Mouse (Mus musculus) forebrain, embryonic 15.5 days (tissue): ENCODE results near the gene Sh3d21. TPM values are rescaled to one million over a fixed set of nuclear protein-coding genes. Genes with fewer than 3 reads are reported as not detected.
A peak's percentile ranks its signal among the peaks of the same experiment; 100 is the strongest.

ENCODE experiments used
- ATAC-seq: fragments of 200-750 bp; cut with Nextera tagmentation; replicated peaks from 2 replicates; pipeline ENCODE4 v1.8.0; 2017; ENCODE audit warnings: mild to moderate bottlenecking, moderate TSS enrichment, moderate library complexity
- H3K27ac ChIP-seq: fragments of 300-500 bp; sonication (generic); replicated peaks from 2 replicates; pipeline ENCODE4 v1.5.1; 2015; ENCODE audit warnings: mild to moderate bottlenecking, inconsistent platforms
- H3K27me3 ChIP-seq: fragments of 300-500 bp; sonication (generic); 2 replicates; pipeline ENCODE4 v1.6.1; 2015; ENCODE audit warnings: inconsistent platforms
- H3K36me3 ChIP-seq: fragments of 300-500 bp; sonication (generic); 2 replicates; pipeline ENCODE4 v1.6.1; 2015; ENCODE audit warnings: mild to moderate bottlenecking, inconsistent platforms
- H3K4me1 ChIP-seq: fragments of 300-500 bp; sonication (generic); 2 replicates; pipeline ENCODE4 v1.6.1; 2015; ENCODE audit warnings: inconsistent platforms
- H3K4me2 ChIP-seq: fragments of 300-500 bp; sonication (generic); replicated peaks from 2 replicates; pipeline ENCODE4 v1.6.1; 2015; ENCODE audit warnings: mild to moderate bottlenecking, inconsistent platforms
- H3K4me3 ChIP-seq: fragments of 300-500 bp; sonication (generic); 2 replicates; pipeline ENCODE4 v1.5.1; 2015; ENCODE audit warnings: mild to moderate bottlenecking, inconsistent platforms
- H3K9ac ChIP-seq: fragments of 300-500 bp; sonication (generic); replicated peaks from 2 replicates; pipeline ENCODE4 v1.6.1; 2015; ENCODE audit warnings: mild to moderate bottlenecking, inconsistent platforms
- H3K9me3 ChIP-seq: fragments of 300-500 bp; sonication (generic); 2 replicates; pipeline ENCODE4 v1.6.1; 2016; ENCODE audit warnings: inconsistent platforms
- WGBS: fragments of 180-500 bp; shearing (Covaris S2); methylation state at CpG from one replicate; pipeline ENCODE4 v1.1.7; 2015; ENCODE audit warnings: mixed read lengths; 5-methylcytosine and 5-hydroxymethylcytosine counted together
- polyA plus RNA-seq: library from polyadenylated mRNA; unstranded; fragments of >200 nt; fragmentation: Nextera tagmentation; extraction: Ambion mirVana; gene quantifications from 2 replicates; pipeline ENCODE4 v1.2.1, GENCODE M21; 2015

The Sh3d21 gene
- polyA plus RNA-seq, 1 experiment from 2014 or later: 0.88 TPM

- Histone ChIP-seq H3K27ac (0 out of 2 replicates have a peak overlapping the region, but pooled peaks have one; percentile 16), H3K4me3 (no peak overlapping the region), H3K9me3 (no peaks in the 10 kb centered on the region), H3K27me3 (no peaks in the 10 kb centered on the region), H3K36me3 (peaks cover 57% of the 10 kb centered on the region), H3K4me2 (no peak overlapping the region), H3K9ac (no peak overlapping the region), H3K4me1 (peaks cover 19% of the 10 kb centered on the region)
- WGBS: 85% methylated on average over 6 of the region's 6 CpGs
- ATAC-seq: no peak
Measured at GRCm38 (mm10) chr4:126132636-126133264, 30.5 kb downstream of the Sh3d21 start.

DNA sequence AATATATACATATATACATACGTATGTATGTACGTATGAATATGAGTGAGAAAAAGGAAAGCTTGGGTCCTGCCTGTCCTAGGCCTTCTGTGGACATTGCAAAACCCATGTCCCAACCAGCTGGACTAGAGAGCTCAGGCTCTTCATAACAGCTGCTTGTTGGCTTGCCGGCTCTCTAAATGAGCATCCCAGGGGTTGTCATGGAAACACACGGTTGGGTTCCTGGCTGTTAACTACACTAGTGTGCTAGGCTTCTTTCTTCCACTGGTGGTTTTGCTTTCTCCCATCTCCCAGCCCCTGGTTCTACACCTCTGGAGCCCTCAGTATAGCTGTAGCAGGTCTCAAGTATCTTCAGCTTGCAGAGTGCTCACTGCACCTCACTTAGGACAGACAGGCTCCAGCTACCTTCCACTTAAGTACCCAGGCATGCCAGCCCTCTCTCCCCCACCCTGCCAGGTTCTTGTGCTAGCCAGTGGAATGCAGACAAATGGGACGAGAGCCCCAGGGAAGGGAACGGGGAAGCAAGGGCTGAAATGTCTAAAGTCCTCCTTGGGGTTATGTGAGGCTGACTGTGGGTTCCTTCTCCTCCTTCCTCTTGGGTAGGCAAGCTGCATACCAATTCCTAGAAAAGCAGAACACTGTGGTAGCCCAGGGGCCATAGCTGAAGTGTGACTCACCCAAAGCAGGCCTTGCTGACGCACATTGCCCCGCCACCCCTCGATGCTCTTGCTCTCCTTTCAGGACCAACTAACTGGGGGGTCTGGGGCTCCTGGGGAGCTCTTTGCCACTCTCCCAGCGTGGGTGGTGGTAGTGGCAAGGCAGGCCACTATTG is 31.8 kb downstream of the Sh3d21 start:
- ATAC-seq: peak; percentile 51
- peaks cover 51% of the 10 kb centered on the region for H3K36me3 ChIP-seq
- no peaks in the 10 kb centered on the region for H3K9me3 ChIP-seq
- H3K4me3 ChIP-seq: no peak overlapping the region
- H3K4me1 ChIP-seq: peaks cover 19% of the 10 kb centered on the region
- H3K27me3 ChIP-seq: no peaks in the 10 kb centered on the region
- no peak overlapping the region for H3K9ac ChIP-seq
- H3K4me2 ChIP-seq: no peak overlapping the region
- H3K27ac ChIP-seq: peak overlapping the region; percentile 38
- 53% methylated on average over 10 of the region's 10 CpGs for WGBS

- Histone ChIP-seq H3K27me3 (no peaks in the 10 kb centered on the region), H3K27ac (peak overlapping the region; percentile 5; the same call in 1 of the 2 replicates), H3K9ac (no peak overlapping the region), H3K9me3 (no peaks in the 10 kb centered on the region), H3K4me2 (no peak overlapping the region), H3K4me3 (no peak overlapping the region), H3K36me3 (peaks cover 52% of the 10 kb centered on the region), H3K4me1 (peaks cover 19% of the 10 kb centered on the region)
- 82% methylated on average over 11 of the region's 11 CpGs for whole genome bisulfite sequencing
- no peak for ATAC-seq
Measured at GRCm38 (mm10) chr4:126130502-126130901, 32.8 kb downstream of the Sh3d21 start.

- ATAC-seq: no peak
- no peak overlapping the region for H3K4me2 ChIP-seq
- no peak overlapping the region for H3K27ac ChIP-seq
- H3K36me3 ChIP-seq: peaks cover 35% of the 10 kb centered on the region
- no peaks in the 10 kb centered on the region for H3K9me3 ChIP-seq
- no peak overlapping the region for H3K9ac ChIP-seq
- peaks cover 11% of the 10 kb centered on the region; the same call in 1 of the 2 replicates for H3K4me1 ChIP-seq
- no peaks in the 10 kb centered on the region for H3K27me3 ChIP-seq
- H3K4me3 ChIP-seq: no peak overlapping the region
- 72% methylated on average over 10 of the region's 10 CpGs for WGBS
Measured at GRCm38 (mm10) chr4:126123309-126124040, 39.8 kb downstream of the Sh3d21 start.

DNA sequence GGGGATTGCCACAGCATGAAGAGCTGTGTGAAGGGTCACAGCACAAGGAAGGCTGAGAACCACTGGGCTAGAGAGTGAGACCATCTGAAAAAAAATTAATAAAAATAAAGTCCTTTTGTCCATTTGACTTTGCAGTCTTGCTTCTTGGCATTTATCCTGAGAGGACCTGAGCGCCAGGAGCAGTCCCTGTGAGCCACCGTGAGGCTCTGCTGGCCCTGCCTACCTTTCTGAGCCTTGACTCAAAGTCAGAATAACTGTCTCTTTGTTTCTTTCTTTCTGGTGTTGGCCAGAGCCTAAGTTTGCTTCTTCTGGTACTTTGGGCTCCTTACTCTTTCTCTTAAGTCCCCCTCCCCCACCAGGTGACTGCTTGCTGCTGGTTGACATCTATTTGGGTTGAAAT is 42.8 kb downstream of the Sh3d21 start:
- WGBS: 87% methylated on average over 2 of the region's 2 CpGs
- H3K4me1 ChIP-seq: peaks cover 21% of the 10 kb centered on the region; the same call in 1 of the 2 replicates
- no peak overlapping the region for H3K4me2 ChIP-seq
- no peak overlapping the region for H3K4me3 ChIP-seq
- no peaks in the 10 kb centered on the region for H3K9me3 ChIP-seq
- H3K27ac ChIP-seq: no peak overlapping the region
- peaks cover 18% of the 10 kb centered on the region for H3K36me3 ChIP-seq
- H3K27me3 ChIP-seq: no peaks in the 10 kb centered on the region
- H3K9ac ChIP-seq: no peak overlapping the region
- ATAC-seq: no peak

DNA sequence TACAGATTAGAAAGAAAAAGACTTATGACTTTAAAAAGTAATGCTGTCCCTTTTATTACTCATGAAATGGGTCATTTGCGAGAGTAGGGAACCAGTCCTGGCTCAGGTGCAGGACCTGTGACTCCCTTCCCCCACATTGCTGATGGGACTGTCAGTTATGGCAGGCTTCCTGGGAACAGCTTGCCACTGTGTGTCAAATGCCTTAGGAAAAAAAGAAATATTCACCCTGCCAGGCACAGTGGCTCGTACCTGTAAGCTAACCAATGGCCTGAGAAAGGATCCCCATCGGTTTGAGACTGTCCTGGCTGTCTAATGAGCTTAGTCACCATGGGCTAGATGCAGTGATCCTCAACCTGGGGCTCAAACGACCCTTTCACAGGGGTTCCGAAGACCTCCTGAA is 43.2 kb downstream of the Sh3d21 start:
- Histone ChIP-seq H3K4me3 (no peak overlapping the region), H3K9ac (no peak overlapping the region), H3K4me2 (no peak overlapping the region), H3K36me3 (peaks cover 13% of the 10 kb centered on the region), H3K27ac (no peak overlapping the region), H3K9me3 (no peaks in the 10 kb centered on the region), H3K4me1 (peaks cover 21% of the 10 kb centered on the region; the same call in 1 of the 2 replicates), H3K27me3 (no peaks in the 10 kb centered on the region)
- ATAC-seq: no peak
- WGBS: 77% methylated on average over 5 of the region's 5 CpGs

DNA sequence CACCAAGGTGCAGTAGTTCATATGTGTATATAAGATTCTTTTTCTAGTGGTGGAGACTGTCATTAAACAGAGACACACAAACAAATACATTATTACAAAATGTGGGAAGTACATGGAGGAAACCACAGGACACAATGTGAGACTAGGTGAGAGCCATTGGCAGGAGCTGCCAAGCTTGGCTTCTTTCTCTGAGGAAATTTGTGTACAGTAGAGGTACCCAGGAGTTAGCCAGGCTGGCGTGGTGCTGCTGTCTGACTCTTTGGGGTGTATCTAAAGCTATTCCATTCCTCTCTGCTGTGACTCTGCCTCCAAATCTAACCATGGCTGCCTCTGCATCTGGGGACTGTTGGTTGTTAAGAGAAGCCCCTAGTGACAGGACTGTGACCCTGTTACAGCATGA is 44.2 kb downstream of the Sh3d21 start:
- 75% methylated on average over 1 of the region's 1 CpGs for WGBS
- Histone ChIP-seq H3K4me1 (peaks cover 21% of the 10 kb centered on the region; the same call in 1 of the 2 replicates), H3K27ac (peak overlapping the region; percentile 81), H3K4me3 (no peak overlapping the region), H3K9me3 (no peaks in the 10 kb centered on the region), H3K27me3 (no peaks in the 10 kb centered on the region), H3K9ac (no peak overlapping the region), H3K36me3 (peaks cover 8% of the 10 kb centered on the region; the same call in 1 of the 2 replicates), H3K4me2 (no peak overlapping the region)
- no peak for ATAC-seq

- peak; percentile 26; the same call in 1 of the 2 replicates for ATAC-seq
- peak overlapping the region; percentile 81 for H3K27ac ChIP-seq
- no peak overlapping the region for H3K4me3 ChIP-seq
- no peak overlapping the region for H3K4me2 ChIP-seq
- H3K9me3 ChIP-seq: no peaks in the 10 kb centered on the region
- H3K4me1 ChIP-seq: peaks cover 20% of the 10 kb centered on the region; the same call in 1 of the 2 replicates
- peaks cover 8% of the 10 kb centered on the region; the same call in 1 of the 2 replicates for H3K36me3 ChIP-seq
- no peak overlapping the region for H3K9ac ChIP-seq
- H3K27me3 ChIP-seq: no peaks in the 10 kb centered on the region
- 56% methylated on average over 4 of the region's 4 CpGs for WGBS
Measured at GRCm38 (mm10) chr4:126118651-126119050, 44.6 kb downstream of the Sh3d21 start.

- peaks cover 8% of the 10 kb centered on the region; the same call in 1 of the 2 replicates for H3K36me3 ChIP-seq
- H3K27me3 ChIP-seq: no peaks in the 10 kb centered on the region
- no peaks in the 10 kb centered on the region for H3K9me3 ChIP-seq
- H3K9ac ChIP-seq: no peak overlapping the region
- H3K4me1 ChIP-seq: peaks cover 21% of the 10 kb centered on the region
- 0 out of 2 replicates have a peak overlapping the region, but pooled peaks have one; percentile 81 for H3K27ac ChIP-seq
- no peak for ATAC-seq
- 74% methylated on average over 8 of the region's 8 CpGs for WGBS
- H3K4me3 ChIP-seq: no peak overlapping the region
- H3K4me2 ChIP-seq: no peak overlapping the region
Measured at GRCm38 (mm10) chr4:126117116-126117515, 46.2 kb downstream of the Sh3d21 start.

- H3K4me1 ChIP-seq: peaks cover 24% of the 10 kb centered on the region
- no peak overlapping the region for H3K4me3 ChIP-seq
- no peaks in the 10 kb centered on the region for H3K9me3 ChIP-seq
- no peak overlapping the region for H3K4me2 ChIP-seq
- 73% methylated on average over 6 of the region's 6 CpGs for WGBS
- no peak overlapping the region for H3K27ac ChIP-seq
- no peak overlapping the region for H3K9ac ChIP-seq
- H3K36me3 ChIP-seq: peaks cover 3% of the 10 kb centered on the region; the same call in 1 of the 2 replicates
- no peaks in the 10 kb centered on the region for H3K27me3 ChIP-seq
- no peak for ATAC-seq
Measured at GRCm38 (mm10) chr4:126115871-126116521, 47.3 kb downstream of the Sh3d21 start.

- Histone ChIP-seq H3K9me3 (no peaks in the 10 kb centered on the region), H3K27ac (no peak overlapping the region), H3K4me1 (peaks cover 30% of the 10 kb centered on the region), H3K9ac (no peak overlapping the region), H3K4me3 (no peak overlapping the region), H3K27me3 (no peaks in the 10 kb centered on the region), H3K4me2 (no peak overlapping the region), H3K36me3 (0 out of 2 replicates have a peak, but pooled peaks cover 2% of the 10 kb centered on the region)
- WGBS: 91% methylated on average over 9 of the region's 9 CpGs
- ATAC-seq: no peak
Measured at GRCm38 (mm10) chr4:126115411-126115810, 47.9 kb downstream of the Sh3d21 start.
